Mouse (Mus musculus) liver, embryonic 14.5 days (tissue): ENCODE results near the gene Cldn10. TPM values are rescaled to one million over a fixed set of nuclear protein-coding genes. Genes with fewer than 3 reads are reported as not detected.

ENCODE experiments used
- ATAC-seq: fragments of 200-750 bp; cut with Nextera tagmentation; 2 replicates; pipeline ENCODE4 v1.8.0; 2017; ENCODE audit warnings: moderate number of reproducible peaks, mild to moderate bottlenecking, moderate library complexity; ENCODE audit not compliant: insufficient read depth
- DNase-seq, 3 experiments: peaks; one replicate each; pipeline ENCODE4 v3.0.0-alpha.2; 2012 to 2013; ENCODE audit warnings: low read depth in 3 of 3, low spot score in 3 of 3
- H3K27ac ChIP-seq: fragments of 300-500 bp; sonication (generic); 2 replicates; pipeline ENCODE4 v1.5.1; 2014; ENCODE audit warnings: moderate library complexity, mild to moderate bottlenecking, control low read depth, inconsistent platforms
- H3K27me3 ChIP-seq: fragments of 300-500 bp; sonication (generic); 2 replicates; pipeline ENCODE4 v1.6.1; 2014; ENCODE audit warnings: mild to moderate bottlenecking, low read length, moderate library complexity; ENCODE audit not compliant: control insufficient read depth, insufficient read depth
- H3K36me3 ChIP-seq: fragments of 300-500 bp; sonication (generic); replicated peaks from 2 replicates; pipeline ENCODE4 v1.6.1; 2014; ENCODE audit warnings: low read depth; ENCODE audit not compliant: control insufficient read depth, insufficient read depth
- H3K4me1 ChIP-seq, 2 experiments: fragments of 200-500 bp in 1 of 2; fragments of 300-500 bp in 1 of 2; sonication (generic) in 1 of 2; replicated peaks; 2 replicates each; pipeline ENCODE4 v1.6.1; 2012 to 2014; ENCODE audit warnings: antibody characterized with exemption in 1 of 2, inconsistent platforms in 1 of 2, low read length in 1 of 2; ENCODE audit not compliant: control insufficient read depth in 2 of 2, insufficient read depth in 2 of 2
- H3K4me2 ChIP-seq: fragments of 300-500 bp; sonication (generic); 2 replicates; pipeline ENCODE4 v1.6.1; 2014; ENCODE audit warnings: low read depth, mild to moderate bottlenecking, control low read depth, moderate library complexity
- H3K4me3 ChIP-seq, 2 experiments: fragments of 200-500 bp in 1 of 2; fragments of 300-500 bp in 1 of 2; sonication (generic) in 1 of 2; 2 replicates each; pipeline ENCODE4 v1.5.1; 2012 to 2014; ENCODE audit warnings: low read depth in 2 of 2, low read length in 2 of 2, mild to moderate bottlenecking in 2 of 2, control low read depth in 1 of 2, inconsistent platforms in 1 of 2, moderate library complexity in 1 of 2; ENCODE audit not compliant: insufficient read depth in 1 of 2
- H3K9ac ChIP-seq: fragments of 300-500 bp; sonication (generic); replicated peaks from 2 replicates; pipeline ENCODE4 v1.6.1; 2014; ENCODE audit warnings: mild to moderate bottlenecking, control low read depth, moderate library complexity
- H3K9me3 ChIP-seq: fragments of 300-500 bp; sonication (generic); 2 replicates; pipeline ENCODE4 v1.6.1; 2016; ENCODE audit warnings: low read length, mixed read lengths; ENCODE audit not compliant: control insufficient read depth
- CTCF ChIP-seq: IDR thresholded peaks from 2 replicates; pipeline ENCODE4 v1.5.1; 2016; ENCODE audit warnings: antibody characterized with exemption, low read depth, control low read depth
- EP300 ChIP-seq: IDR thresholded peaks from 2 replicates; pipeline ENCODE4 v1.6.1; 2016; ENCODE audit warnings: antibody characterized with exemption, low read depth
- WGBS: fragments of 180-500 bp; shearing (Covaris S2); extraction: QIAGEN DNeasy Blood & Tissue Kit; methylation state at CpG from one replicate; pipeline ENCODE4 v1.1.7; 2014; ENCODE audit not compliant: insufficient replicate concordance; 5-methylcytosine and 5-hydroxymethylcytosine counted together
- polyA plus RNA-seq, 2 experiments: library from polyadenylated mRNA; depleted of rRNA in 1 of 2; stranded (reverse) in 1 of 2; unstranded in 1 of 2; fragments of >200 nt; fragmentation: Nextera tagmentation in 1 of 2; extraction: Ambion mirVana in 1 of 2; gene quantifications; 2 replicates each; pipeline versions ENCODE4 v1.2.1 to v1.2.3; 2012 to 2014

Cldn10 gene
- polyA plus RNA-seq, 2 experiments: 0.06 to 0.51 TPM

DNA sequence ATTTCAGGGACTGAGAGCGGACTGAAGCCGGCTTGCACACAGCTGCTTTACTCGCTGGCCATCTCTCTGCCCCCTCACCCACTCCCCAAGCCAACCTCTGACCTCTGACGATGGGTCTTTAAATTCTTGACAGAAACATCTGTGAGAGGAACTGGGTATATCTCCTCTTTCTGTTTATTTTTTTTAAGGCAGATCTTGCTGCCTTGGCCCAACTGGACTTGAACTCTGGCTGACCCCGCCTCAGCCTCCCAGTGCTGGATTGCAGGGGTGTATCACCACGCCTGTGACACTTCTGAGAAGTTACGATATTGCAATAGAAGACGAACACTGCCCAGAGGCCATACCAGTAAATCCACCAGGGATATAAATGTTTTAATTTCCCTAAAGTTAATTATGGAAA is 122.2 kb downstream of the Cldn10 start:
- no peaks in the 10 kb centered on the region for H3K27me3 ChIP-seq
- H3K36me3 ChIP-seq: no peaks in the 10 kb centered on the region
- no peak for ATAC-seq
- DNase-seq: no peak
- TF ChIP-seq CTCF (no peak), EP300 (no peak)
- no peak overlapping the region for H3K27ac ChIP-seq
- H3K4me1 ChIP-seq: peaks cover 0 to 8% of the 10 kb centered on the region in 2 experiments; a peak in 2 of 4 replicates
- H3K4me3 ChIP-seq: no peak overlapping the region
- H3K9me3 ChIP-seq: no peaks in the 10 kb centered on the region
- H3K4me2 ChIP-seq: peak overlapping the region; percentile 47
- 66% methylated on average over 8 of the region's 8 CpGs for WGBS
- no peak overlapping the region for H3K9ac ChIP-seq

- Histone ChIP-seq H3K27ac (no peak overlapping the region), H3K9me3 (no peaks in the 10 kb centered on the region), H3K9ac (peak overlapping the region; percentile 50), H3K4me1 (peaks cover 0 to 8% of the 10 kb centered on the region in 2 experiments; a peak in 2 of 4 replicates), H3K4me3 (peak overlapping the region; percentile 26 to 57), H3K27me3 (no peaks in the 10 kb centered on the region), H3K36me3 (no peaks in the 10 kb centered on the region), H3K4me2 (peak overlapping the region; percentile 47)
- peak; percentile 47 for ATAC-seq
- WGBS: 38% methylated on average over 29 of the region's 29 CpGs
- no peak for TF ChIP-seq EP300
- TF ChIP-seq CTCF: peak; percentile 73
- peak; percentile 35 to 42 (median 36) for DNase-seq
These were observed 122.9 kb downstream of the Cldn10 start for GRCm38 (mm10) chr14:118910332-118911222.

- Histone ChIP-seq H3K36me3 (no peaks in the 10 kb centered on the region), H3K27ac (no peak overlapping the region), H3K9me3 (no peaks in the 10 kb centered on the region), H3K4me2 (no peak overlapping the region), H3K9ac (no peak overlapping the region), H3K4me3 (no peak overlapping the region), H3K27me3 (no peaks in the 10 kb centered on the region), H3K4me1 (peaks cover 0 to 8% of the 10 kb centered on the region in 2 experiments; a peak in 2 of 4 replicates)
- WGBS: 74% methylated on average over 6 of the region's 6 CpGs
- ATAC-seq (no peak), DNase-seq (no peak)
- TF ChIP-seq CTCF: no peak
- no peak for TF ChIP-seq EP300
These were observed 123.8 kb downstream of the Cldn10 start for GRCm38 (mm10) chr14:118911521-118911920.

DNA sequence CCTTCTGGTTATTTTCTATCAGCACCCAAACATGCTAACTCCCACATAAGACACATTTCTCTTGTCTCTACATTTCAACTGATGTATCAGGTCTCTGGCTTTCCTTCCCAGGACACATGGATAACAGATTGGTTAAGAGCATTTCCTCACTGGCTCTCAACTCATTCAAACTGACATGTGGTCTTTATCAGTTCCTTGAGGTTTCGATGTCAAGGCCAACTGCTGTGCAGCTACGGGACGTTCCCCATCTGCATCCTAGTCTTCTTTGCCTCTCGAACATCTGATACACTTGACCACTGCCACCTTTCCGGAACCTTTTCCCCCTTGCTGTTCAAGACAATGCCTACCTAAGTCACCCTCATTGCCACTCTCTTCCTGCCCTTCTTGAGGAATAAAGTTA is 125.9 kb downstream of the Cldn10 start:
- ATAC-seq (no peak), DNase-seq (no peak)
- 22% methylated on average over 5 of the region's 5 CpGs for WGBS
- Histone ChIP-seq H3K27me3 (no peaks in the 10 kb centered on the region), H3K9me3 (no peaks in the 10 kb centered on the region), H3K36me3 (no peaks in the 10 kb centered on the region), H3K4me2 (no peak overlapping the region), H3K4me3 (no peak overlapping the region), H3K4me1 (peaks cover 0 to 8% of the 10 kb centered on the region in 2 experiments; a peak in 2 of 4 replicates), H3K9ac (no peak overlapping the region), H3K27ac (no peak overlapping the region)
- TF ChIP-seq EP300 (no peak), CTCF (no peak)

- peaks cover 36% of the 10 kb centered on the region for H3K27me3 ChIP-seq
- 0 out of 4 replicates have a peak, but pooled peaks cover 0 to 2% of the 10 kb centered on the region in 2 experiments for H3K4me1 ChIP-seq
- H3K4me2 ChIP-seq: no peak overlapping the region
- H3K36me3 ChIP-seq: no peaks in the 10 kb centered on the region
- TF ChIP-seq EP300 (no peak), CTCF (peak; percentile 57)
- no peaks in the 10 kb centered on the region for H3K9me3 ChIP-seq
- no peak overlapping the region for H3K9ac ChIP-seq
- no peak overlapping the region for H3K27ac ChIP-seq
- DNase-seq (no peak), ATAC-seq (peak; percentile 11; the same call in 1 of the 2 replicates)
- 46% methylated on average over 8 of the region's 8 CpGs for WGBS
- no peak overlapping the region for H3K4me3 ChIP-seq
These were observed 131.3 kb downstream of the Cldn10 start for GRCm38 (mm10) chr14:118919025-118919424.
